Mouse (Mus musculus): ENCODE measurements around the gene Shld1. TPM values are rescaled to one million over a fixed set of nuclear protein-coding genes. Genes with fewer than 3 reads are reported as not detected.
A peak's percentile ranks its signal among the peaks of the same experiment; 100 is the strongest.

Gene Shld1
- 17.3 and 20.4 TPM in 2 replicates for total RNA-seq (2014; rRNA removed)
- 20.6 and 22.8 TPM in 2 replicates for polyA plus RNA-seq (2015; fragmentation: Nextera tagmentation; extraction: Ambion mirVana)

DNA sequence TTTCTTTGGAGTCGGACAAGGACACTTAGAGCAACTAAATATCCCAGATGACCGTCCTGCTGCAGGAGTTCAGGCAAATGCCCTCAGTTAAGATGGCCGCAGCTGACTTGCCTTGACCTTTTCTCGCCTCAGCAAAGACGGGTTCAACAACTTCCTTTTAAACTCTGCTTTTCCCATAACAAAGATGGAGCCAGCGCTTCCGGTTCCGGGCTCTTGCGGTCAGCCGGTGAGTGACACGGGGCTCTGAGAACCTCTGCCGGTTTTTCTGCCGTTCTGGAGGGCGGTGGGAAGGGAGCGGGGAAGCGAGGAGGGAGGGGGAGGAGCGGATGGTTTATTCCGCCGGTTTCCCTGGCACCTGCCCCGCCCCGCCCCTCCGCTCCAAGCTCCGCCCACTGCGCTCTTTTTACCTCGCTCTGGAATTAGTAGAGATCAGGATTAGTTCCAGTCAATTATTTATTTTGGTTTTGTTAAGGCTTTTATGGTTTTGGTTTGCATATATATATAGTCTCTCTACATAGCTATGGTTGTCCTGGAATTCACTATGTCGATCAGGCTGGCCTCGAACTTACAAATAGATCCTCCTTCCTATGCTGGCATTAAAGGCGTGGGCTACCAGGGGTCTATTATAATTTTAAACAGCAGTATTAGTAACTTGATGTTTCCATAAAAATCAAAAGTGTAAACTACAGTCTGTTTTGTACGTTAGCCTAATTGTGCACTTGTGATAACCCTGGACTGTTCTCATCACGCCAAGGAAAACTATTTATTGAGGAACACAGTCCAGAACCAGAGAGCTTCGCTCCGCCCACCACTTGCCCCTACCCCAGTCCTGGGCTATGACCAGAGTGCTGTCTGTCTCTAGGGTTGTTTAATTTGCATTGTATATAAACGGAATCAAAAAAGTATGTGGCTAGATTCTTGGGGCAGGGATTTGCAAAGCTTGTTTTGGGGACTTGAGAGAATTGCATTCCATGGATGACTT, at the start of gene Shld1:
Shld1 (plus strand) TSS at position 176 of the 982 bp plus-strand sequence.
- Histone ChIP-seq H3K27me3 (ENCODE audit: insufficient read depth, low read length) (no peaks in the 10 kb centered on the region), H3K4me1 (ENCODE audit: insufficient read depth) (no peaks in the 10 kb centered on the region; the same call in 1 of the 2 replicates), H3K27ac (ENCODE audit: low read depth, low read length) (peak within 1 kb of the TSS; percentile 83), H3K4me3 (ENCODE audit: low read depth, low read length) (peak within 1 kb of the TSS; percentile 65), H3K36me3 (ENCODE audit: insufficient read depth) (no peaks in the 10 kb centered on the region), H3K4me2 (ENCODE audit: low read depth) (peak within 1 kb of the TSS; percentile 41), H3K9me3 (ENCODE audit: low read length) (no peaks in the 10 kb centered on the region), H3K9ac (peak within 1 kb of the TSS; percentile 67)
- WGBS, result 10% methylated on average over 33 of the region's 33 CpGs
- DNase-seq (peak; percentile 92), ATAC-seq (peak; percentile 93)
- TF ChIP-seq CTCF (IDR thresholded peaks at IDR 0.05; ENCODE audit: low read depth), result no peak

GRCm38 (mm10) chr2:132638306-132638705, 48.4 kb upstream of the Shld1 start:
- Histone ChIP-seq H3K9ac (no peak overlapping the region), H3K27me3 (ENCODE audit: insufficient read depth, low read length) (no peaks in the 10 kb centered on the region), H3K4me2 (ENCODE audit: low read depth) (no peak overlapping the region), H3K27ac (ENCODE audit: low read depth, low read length) (no peak overlapping the region), H3K36me3 (ENCODE audit: insufficient read depth) (no peaks in the 10 kb centered on the region), H3K4me3 (ENCODE audit: low read depth, low read length) (no peak overlapping the region), H3K9me3 (ENCODE audit: low read length) (no peaks in the 10 kb centered on the region), H3K4me1 (ENCODE audit: insufficient read depth) (no peaks in the 10 kb centered on the region)
- no peak for TF ChIP-seq CTCF (IDR thresholded peaks at IDR 0.05; ENCODE audit: low read depth)
- no peak for ATAC-seq
- no peak for DNase-seq
- 94% methylated on average over 6 of the region's 6 CpGs for WGBS

DNA sequence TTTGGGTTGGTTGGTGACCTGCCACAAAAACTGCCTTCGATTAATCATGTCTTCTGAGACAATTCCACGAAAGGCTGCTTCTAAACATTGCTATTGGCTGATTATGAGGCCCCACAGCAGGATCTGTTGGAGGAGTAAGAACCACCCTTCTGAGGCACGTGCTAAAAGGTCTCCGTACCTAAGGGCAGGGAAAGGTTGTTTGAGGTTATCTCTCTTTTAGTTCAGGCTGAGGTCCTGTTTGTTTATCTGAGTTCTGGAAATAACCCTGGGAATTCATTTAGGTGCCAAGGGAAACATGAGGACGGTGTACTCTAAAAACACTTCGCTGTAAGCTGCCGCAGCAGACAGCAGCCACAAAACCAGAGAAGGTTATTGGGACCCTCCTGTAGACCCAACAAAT, 47.4 kb upstream of the Shld1 start:
- no peaks in the 10 kb centered on the region for H3K27me3 ChIP-seq (ENCODE audit: insufficient read depth, low read length)
- WGBS, result 88% methylated on average over 7 of the region's 7 CpGs
- no peak overlapping the region for H3K9ac ChIP-seq

GRCm38 (mm10) chr2:132641196-132641595, 45.5 kb upstream of the Shld1 start:
- Histone ChIP-seq H3K9me3 (ENCODE audit: low read length) (no peaks in the 10 kb centered on the region), H3K36me3 (ENCODE audit: insufficient read depth) (no peaks in the 10 kb centered on the region), H3K4me2 (ENCODE audit: low read depth) (no peak overlapping the region), H3K27ac (ENCODE audit: low read depth, low read length) (no peak overlapping the region), H3K9ac (no peak overlapping the region), H3K27me3 (ENCODE audit: insufficient read depth, low read length) (no peaks in the 10 kb centered on the region), H3K4me1 (ENCODE audit: insufficient read depth) (no peaks in the 10 kb centered on the region), H3K4me3 (ENCODE audit: low read depth, low read length) (no peak overlapping the region)
- 69% methylated on average over 3 of the region's 3 CpGs for WGBS
- no peak for DNase-seq
- ATAC-seq, result no peak
- TF ChIP-seq CTCF (IDR thresholded peaks at IDR 0.05; ENCODE audit: low read depth), result no peak

More for the DNA sequence above, 47.4 kb upstream of the Shld1 start:
- Histone ChIP-seq H3K4me1 (ENCODE audit: insufficient read depth) (no peaks in the 10 kb centered on the region), H3K4me3 (ENCODE audit: low read depth, low read length) (no peak overlapping the region), H3K9me3 (ENCODE audit: low read length) (no peaks in the 10 kb centered on the region), H3K27ac (ENCODE audit: low read depth, low read length) (no peak overlapping the region), H3K36me3 (ENCODE audit: insufficient read depth) (no peaks in the 10 kb centered on the region), H3K4me2 (ENCODE audit: low read depth) (no peak overlapping the region)
- no peak for ATAC-seq
- no peak for TF ChIP-seq CTCF (IDR thresholded peaks at IDR 0.05; ENCODE audit: low read depth)
- DNase-seq, result no peak

GRCm38 (mm10) chr2:132643161-132643560, 43.6 kb upstream of the Shld1 start:
- no peak overlapping the region for H3K4me3 ChIP-seq (ENCODE audit: low read depth, low read length)
- no peaks in the 10 kb centered on the region for H3K27me3 ChIP-seq (ENCODE audit: insufficient read depth, low read length)
- H3K9ac ChIP-seq, result no peak overlapping the region

DNA sequence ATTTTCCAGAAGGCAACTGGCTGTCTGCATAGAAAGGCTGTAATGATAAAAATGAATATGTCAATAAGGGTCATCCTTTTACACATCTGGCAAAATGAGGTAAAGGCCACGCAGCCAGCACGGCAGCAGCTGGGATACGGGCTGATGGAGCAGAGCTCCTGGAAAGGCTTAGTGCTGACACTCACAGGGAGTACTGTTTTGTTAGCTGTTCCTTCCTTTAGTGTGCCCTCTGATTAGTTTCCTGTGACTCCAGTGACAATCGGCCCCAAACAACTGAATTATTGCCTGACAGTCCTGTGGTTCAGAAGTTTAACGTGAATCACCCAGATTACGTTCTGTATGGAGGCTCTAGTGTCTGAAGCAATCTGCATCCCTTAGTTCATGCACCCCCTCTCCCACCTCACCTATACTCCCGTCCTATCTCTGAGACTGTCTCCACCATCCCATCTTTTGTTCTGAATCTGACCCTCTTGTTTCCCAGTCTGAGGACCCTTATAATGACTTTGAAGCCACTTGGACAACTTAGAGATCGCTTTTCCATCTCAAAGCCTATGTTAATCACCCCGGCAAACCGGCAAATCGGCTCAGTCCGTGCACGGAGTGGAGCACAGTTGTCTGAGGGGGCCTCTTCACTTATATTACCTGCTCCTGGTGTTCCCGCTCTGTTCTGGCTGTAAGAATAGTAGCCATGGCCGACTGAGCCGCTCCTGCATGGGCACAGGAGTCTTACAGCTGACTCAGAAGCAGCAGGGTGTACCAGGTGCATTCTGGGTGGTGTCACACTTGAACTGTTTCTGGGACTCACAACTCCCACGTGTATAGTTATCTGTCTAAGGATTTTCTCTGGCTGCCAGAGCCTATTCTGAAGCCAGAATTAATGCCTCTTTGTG, 39.6 kb upstream of the Shld1 start:
- no peak overlapping the region for H3K4me2 ChIP-seq (ENCODE audit: low read depth)
- no peaks in the 10 kb centered on the region for H3K9me3 ChIP-seq (ENCODE audit: low read length)
- DNase-seq, result no peak
- no peaks in the 10 kb centered on the region for H3K4me1 ChIP-seq (ENCODE audit: insufficient read depth)
- WGBS, result 76% methylated on average over 17 of the region's 17 CpGs
- H3K27ac ChIP-seq (ENCODE audit: low read depth, low read length), result no peak overlapping the region
- no peak for TF ChIP-seq CTCF (IDR thresholded peaks at IDR 0.05; ENCODE audit: low read depth)
- H3K27me3 ChIP-seq (ENCODE audit: insufficient read depth, low read length), result no peaks in the 10 kb centered on the region
- no peak overlapping the region for H3K9ac ChIP-seq
- no peak for ATAC-seq
- H3K36me3 ChIP-seq (ENCODE audit: insufficient read depth), result no peaks in the 10 kb centered on the region
- no peak overlapping the region for H3K4me3 ChIP-seq (ENCODE audit: low read depth, low read length)

More at GRCm38 (mm10) chr2:132643161-132643560, 43.6 kb upstream of the Shld1 start:
- Histone ChIP-seq H3K4me2 (ENCODE audit: low read depth) (no peak overlapping the region), H3K4me1 (ENCODE audit: insufficient read depth) (no peaks in the 10 kb centered on the region), H3K36me3 (ENCODE audit: insufficient read depth) (no peaks in the 10 kb centered on the region), H3K27ac (ENCODE audit: low read depth, low read length) (no peak overlapping the region), H3K9me3 (ENCODE audit: low read length) (no peaks in the 10 kb centered on the region)
- 92% methylated on average over 4 of the region's 4 CpGs for WGBS
- no peak for TF ChIP-seq CTCF (IDR thresholded peaks at IDR 0.05; ENCODE audit: low read depth)
- no peak for DNase-seq
- no peak for ATAC-seq
